Mouse (Mus musculus): ENCODE results near the gene Tlcd1.

DNA sequence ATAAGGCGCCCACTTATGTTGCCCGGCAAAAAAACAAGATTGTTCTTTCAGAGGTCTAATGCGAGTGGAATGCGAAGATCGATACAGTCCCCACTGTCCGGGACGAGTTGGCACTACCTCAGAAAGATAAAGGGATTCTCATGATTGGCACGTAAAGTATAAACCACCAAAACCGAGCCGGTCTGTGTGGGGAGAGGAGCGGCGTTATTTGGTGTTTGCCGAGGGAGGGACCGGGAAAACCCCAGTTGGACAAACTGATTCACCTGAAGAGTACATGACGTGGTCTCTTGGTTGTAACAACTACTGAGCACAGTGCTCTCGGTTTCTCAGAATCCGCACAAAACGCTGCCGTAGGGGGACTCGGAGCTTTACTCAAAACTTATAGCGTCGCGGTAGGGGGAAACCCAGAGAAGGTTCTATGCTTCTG is 407 bp downstream of the Tlcd1 start:
- TF ChIP-seq POLR2A (IDR thresholded peaks at IDR 0.05; ENCODE audit: borderline replicate concordance, extremely low read depth, insufficient read depth, insufficient read length, poor library complexity, severe bottlenecking) (no peak), CTCF (IDR thresholded peaks at IDR 0.05; ENCODE audit: borderline replicate concordance, extremely low read depth, insufficient read depth, insufficient read length) (no peak)
